Mouse (Mus musculus) liver, embryonic 14.5 days (tissue): ENCODE results near the gene Arap1.

Source experiments
- CTCF ChIP-seq: IDR thresholded peaks from 2 replicates; pipeline ENCODE4 v1.5.1; 2016; ENCODE audit warnings: antibody characterized with exemption, low read depth, control low read depth
- EP300 ChIP-seq: IDR thresholded peaks from 2 replicates; pipeline ENCODE4 v1.6.1; 2016; ENCODE audit warnings: antibody characterized with exemption, low read depth

- TF ChIP-seq CTCF, result peak; percentile 53
- TF ChIP-seq EP300, result no peak
Observed at GRCm38 (mm10) chr7:101403831-101404230, 56.0 kb downstream of the Arap1 start.
